Mouse (Mus musculus) large intestine, adult 2 months (tissue): Measurements from ENCODE around the gene Vps13c. TPM values are rescaled to one million over a fixed set of nuclear protein-coding genes. Genes with fewer than 3 reads are reported as not detected.

ENCODE experiments used
- DNase-seq: peaks from one replicate; pipeline ENCODE4 v3.0.0-alpha.2; 2012; ENCODE audit warnings: low read depth, low spot score
- WGBS: fragments of 180-500 bp; shearing (Covaris S2); methylation state at CpG from one replicate; pipeline ENCODE4 v1.1.7; 2018; 5-methylcytosine and 5-hydroxymethylcytosine counted together
- polyA plus RNA-seq: library from polyadenylated mRNA; depleted of rRNA; stranded (reverse); fragments of >200 nt; gene quantifications from 2 replicates; pipeline ENCODE4 v1.2.3, GENCODE M21; 2012

Gene Vps13c
- polyA plus RNA-seq, 1 experiment: 1.7 TPM

DNA sequence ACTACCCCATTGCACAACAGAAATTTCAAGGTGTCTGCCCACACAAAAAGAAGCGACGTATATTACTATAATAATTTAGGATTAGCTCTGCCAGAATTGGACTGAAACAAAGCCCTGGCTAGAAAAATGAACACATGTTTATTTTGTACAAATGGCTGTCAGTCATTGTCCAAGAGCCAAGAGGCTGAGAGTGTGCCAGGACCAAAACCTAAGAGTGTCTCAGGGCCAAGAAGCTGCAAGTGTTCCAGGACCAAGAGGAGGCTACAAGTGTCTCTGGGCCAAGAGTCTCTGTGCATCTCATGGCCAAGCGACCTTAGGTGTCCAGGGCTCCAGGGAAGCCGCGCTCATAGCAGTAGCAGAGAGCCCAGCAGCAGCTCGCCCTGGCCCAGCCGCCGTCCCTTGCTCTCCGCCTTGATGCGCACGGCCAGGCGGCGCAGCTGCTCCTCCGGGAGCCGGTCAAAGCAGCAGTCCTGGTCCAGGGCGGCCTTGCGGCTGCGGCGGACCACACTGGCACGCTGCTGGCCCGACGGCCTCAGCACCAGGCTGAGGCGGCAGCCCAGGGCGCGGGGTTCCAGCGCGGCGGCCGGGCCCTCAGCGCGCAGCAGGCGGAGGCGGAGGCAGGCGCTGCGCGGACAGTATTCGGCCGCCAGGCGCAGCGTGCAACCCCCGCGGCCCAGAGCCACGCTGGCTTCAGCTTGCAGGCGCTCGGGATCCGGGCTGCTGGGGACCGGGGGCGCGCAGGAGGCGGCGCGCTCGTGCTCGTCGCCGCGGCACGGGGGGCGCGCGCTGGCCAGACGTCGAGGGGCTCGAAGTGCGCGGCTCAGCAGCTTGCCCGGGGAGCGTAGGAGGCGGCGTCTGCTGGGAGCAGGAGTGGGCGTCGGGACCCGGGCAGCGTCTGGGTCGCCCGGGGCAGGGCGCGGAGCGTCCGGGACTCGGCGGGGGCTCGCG, 9.5 kb upstream of the Vps13c start:
- no peak for DNase-seq
- 2% methylated on average over 84 of the region's 84 CpGs for WGBS

DNA sequence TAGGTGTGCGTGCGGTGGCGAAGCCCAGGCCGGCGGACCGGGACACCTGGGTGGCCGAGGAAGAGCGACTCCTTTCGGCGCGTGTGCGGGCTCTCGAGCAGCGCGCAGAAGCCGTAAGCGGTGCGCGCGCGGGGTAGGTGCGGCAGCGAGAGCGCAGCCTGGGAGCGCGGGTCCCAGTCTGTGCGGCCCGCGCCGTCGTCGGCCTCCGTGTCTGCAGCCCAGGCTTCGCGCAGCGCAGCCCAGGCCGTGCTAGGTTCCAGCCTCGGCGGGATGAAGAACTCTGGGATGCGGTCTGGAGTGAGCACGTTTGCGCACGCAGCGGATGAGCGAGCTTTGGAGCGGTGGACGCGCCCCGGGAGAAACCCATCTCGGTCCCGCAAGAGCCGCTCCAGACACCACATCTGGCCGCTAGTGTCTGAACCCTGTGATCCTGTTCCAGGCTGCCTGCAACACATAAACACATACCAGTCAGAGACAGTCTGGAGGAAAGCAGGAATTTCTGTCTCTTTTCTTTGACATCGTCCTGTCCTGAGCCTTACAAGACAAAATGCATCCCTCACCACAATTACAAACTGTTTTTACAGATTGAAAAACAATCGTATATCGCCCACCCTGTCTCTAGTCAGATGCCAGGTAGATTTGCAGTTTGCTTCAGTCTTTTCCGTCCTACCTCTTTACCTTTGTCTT, 8.7 kb upstream of the Vps13c start:
- DNase-seq: no peak
- 1% methylated on average over 57 of the region's 57 CpGs for WGBS

DNA sequence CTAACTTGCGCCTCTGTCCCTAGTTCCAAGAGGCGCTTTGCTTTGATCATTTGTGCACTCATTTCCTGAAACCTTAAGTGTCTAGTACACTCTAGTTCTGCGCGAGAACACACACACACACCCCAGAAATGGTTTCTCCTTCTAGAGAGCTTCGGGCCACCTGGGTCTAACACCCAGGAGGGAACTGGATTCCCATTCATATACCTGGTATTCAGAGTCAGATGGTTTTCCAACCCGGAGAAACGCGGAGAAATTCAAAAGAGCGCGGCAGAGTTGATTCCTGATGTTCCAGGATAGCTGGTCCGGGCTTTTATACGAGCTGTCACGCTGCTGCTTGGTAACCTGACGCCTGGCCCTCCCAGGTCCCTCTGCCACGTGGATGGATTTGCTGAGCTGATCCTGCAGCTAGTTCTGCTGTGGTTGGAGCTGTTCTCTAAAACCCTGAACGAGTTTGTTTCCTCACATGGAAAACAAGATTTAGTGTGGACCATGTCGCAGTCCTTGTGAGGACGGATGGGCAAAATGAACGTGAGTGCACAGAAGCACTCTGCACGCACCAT, 8.1 kb upstream of the Vps13c start, which contains the start of gene C2cd4a:
TSS of gene C2cd4a (minus strand) at position 285 of the 560 bp plus-strand sequence.
- DNase-seq: no peak
- 1% methylated on average over 20 of the region's 20 CpGs for WGBS

GRCm38 (mm10) chr9:67834535-67834934, 5.7 kb upstream of the Vps13c start:
- 82% methylated on average over 5 of the region's 5 CpGs for WGBS
- no peak for DNase-seq

- DNase-seq: no peak
- WGBS: 29% methylated on average over 2 of the region's 2 CpGs
Observed at GRCm38 (mm10) chr9:67837311-67837710, 2.9 kb upstream of the Vps13c start.

DNA sequence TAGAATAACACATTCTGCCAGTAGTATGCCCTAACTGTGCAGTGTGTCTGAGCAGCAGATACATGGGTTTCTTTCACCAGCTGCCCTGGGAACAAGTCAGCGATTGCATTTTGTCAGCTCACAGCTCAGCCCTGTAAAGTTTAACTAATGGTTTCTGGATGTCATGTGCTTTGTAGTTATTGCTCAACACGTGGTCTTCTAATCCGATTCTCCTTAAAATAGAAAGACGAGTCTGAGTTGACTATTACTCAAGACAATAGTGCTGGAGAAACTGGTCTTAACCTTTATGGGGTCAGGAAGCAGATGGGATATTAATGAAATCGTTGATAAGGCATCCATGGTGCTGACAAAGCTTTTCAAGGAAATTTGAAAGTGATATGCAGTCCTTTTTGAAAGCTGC, 2.6 kb downstream of the Vps13c start:
- 31% methylated on average over 5 of the region's 5 CpGs for WGBS
- no peak for DNase-seq

GRCm38 (mm10) chr9:67845012-67845411, 4.8 kb downstream of the Vps13c start:
- WGBS: 68% methylated on average over 4 of the region's 4 CpGs
- DNase-seq: no peak

GRCm38 (mm10) chr9:67845648-67846047, 5.5 kb downstream of the Vps13c start:
- WGBS: 35% methylated on average over 5 of the region's 5 CpGs
- no peak for DNase-seq

- 94% methylated on average over 2 of the region's 2 CpGs for WGBS
- DNase-seq: no peak
Observed at GRCm38 (mm10) chr9:67846089-67846488, 5.9 kb downstream of the Vps13c start.

- no peak for DNase-seq
- 63% methylated on average over 3 of the region's 3 CpGs for WGBS
Observed at GRCm38 (mm10) chr9:67847606-67848005, 7.4 kb downstream of the Vps13c start.

- 51% methylated on average over 12 of the region's 12 CpGs for WGBS
- no peak for DNase-seq
Observed at GRCm38 (mm10) chr9:67849397-67849796, 9.2 kb downstream of the Vps13c start.

- WGBS: 35% methylated on average over 3 of the region's 3 CpGs
- no peak for DNase-seq
Observed at GRCm38 (mm10) chr9:67849846-67850245, 9.7 kb downstream of the Vps13c start.

DNA sequence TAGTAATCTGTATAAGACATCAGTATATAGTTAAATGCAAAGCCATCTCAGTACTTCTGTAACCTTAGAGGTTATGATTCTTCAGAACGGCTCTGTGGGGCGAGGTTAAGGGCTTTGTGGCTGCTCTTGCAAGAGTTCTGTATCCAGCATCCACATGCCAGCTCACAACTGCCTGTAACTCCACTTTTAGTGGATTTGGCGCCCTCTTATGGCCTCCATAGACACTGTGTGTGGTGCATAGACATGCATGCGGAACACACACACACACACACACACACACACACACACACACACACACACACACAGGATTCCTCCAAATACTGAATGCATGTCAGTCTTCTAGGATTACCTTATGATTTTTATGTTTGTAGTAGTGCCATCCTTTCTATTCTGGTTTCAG, 11.0 kb downstream of the Vps13c start:
- 75% methylated on average over 4 of the region's 4 CpGs for whole genome bisulfite sequencing
- no peak for DNase-seq

DNA sequence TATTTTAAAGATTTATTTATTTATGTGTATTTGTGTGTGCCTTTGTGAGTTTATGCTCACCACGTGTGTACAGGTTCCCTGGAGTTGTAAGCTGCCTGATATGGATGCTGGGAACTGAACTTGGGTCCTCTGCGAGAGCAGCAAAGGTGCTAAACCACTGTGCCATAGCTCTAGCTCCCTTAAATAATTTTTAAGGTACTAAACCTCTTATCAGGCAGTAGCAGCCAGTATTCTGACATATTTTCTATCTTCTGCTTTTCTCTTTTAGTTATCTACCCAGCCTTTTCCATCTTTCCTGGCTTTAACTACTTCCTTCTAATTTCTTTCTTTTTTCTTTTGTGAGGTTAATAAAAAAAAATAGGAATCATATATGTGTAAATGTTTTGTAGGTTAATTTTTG, 20.1 kb downstream of the Vps13c start:
- DNase-seq: no peak
- 81% methylated on average over 2 of the region's 2 CpGs for WGBS

DNA sequence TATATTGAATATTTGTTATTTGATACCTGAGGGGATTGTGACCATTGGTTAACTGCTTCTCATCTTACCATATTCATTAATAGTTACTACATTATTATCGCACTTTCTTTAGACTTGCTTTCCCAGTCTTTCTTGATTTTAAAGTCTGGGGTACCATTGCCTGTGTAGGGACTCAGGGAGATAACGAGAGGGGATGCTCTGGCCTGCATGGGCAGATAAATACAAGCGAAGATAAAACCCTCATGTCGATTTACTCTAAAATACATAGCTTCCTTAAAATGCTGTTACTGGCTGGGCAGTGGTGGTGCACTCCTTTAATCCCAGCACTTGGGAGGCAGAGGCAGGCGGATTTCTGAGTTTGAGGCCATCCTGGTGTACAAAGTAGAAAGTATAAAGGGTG, 23.1 kb downstream of the Vps13c start:
- no peak for DNase-seq
- 92% methylated on average over 5 of the region's 5 CpGs for WGBS

GRCm38 (mm10) chr9:67864011-67864410, 23.8 kb downstream of the Vps13c start:
- no peak for DNase-seq
- whole genome bisulfite sequencing: 14% methylated on average over 4 of the region's 4 CpGs

- no peak for DNase-seq
- WGBS: 37% methylated on average over 7 of the region's 7 CpGs
Observed at GRCm38 (mm10) chr9:67865411-67865810, 25.2 kb downstream of the Vps13c start.

- no peak for DNase-seq
- WGBS: 81% methylated on average over 6 of the region's 6 CpGs
Observed at GRCm38 (mm10) chr9:67867411-67867810, 27.2 kb downstream of the Vps13c start.

GRCm38 (mm10) chr9:67869691-67870450, 29.7 kb downstream of the Vps13c start:
- whole genome bisulfite sequencing: 78% methylated on average over 16 of the region's 16 CpGs

More at GRCm38 (mm10) chr9:67869691-67870450, 29.7 kb downstream of the Vps13c start:
- no peak for DNase-seq
